Mouse (Mus musculus): ENCODE measurements around the gene Gtf2a1. TPM values are rescaled to one million over a fixed set of nuclear protein-coding genes. Genes with fewer than 3 reads are reported as not detected.
"Not testable (repeated sequence)": the region's sequence is repeated elsewhere in the genome, so short reads cannot be mapped to it uniquely, and the experiment has no call there.

Gene Gtf2a1
- total RNA-seq (2014; fragmentation: Nextera tagmentation) (25.7 and 31.3 TPM in 2 replicates), total RNA-seq (2017) (33.8 and 36.1 TPM in 2 replicates)

- peak; percentile 81 for ATAC-seq (replicated peaks; ENCODE audit: low FRiP score, low TSS enrichment, poor library complexity, severe bottlenecking)
These were observed at the start of gene Gtf2a1 for GRCm38 (mm10) chr12:91589847-91590690. Gene Gtf2a1, minus strand, starts transcription at chr12:91590487.

GRCm38 (mm10) chr12:91638351-91638750 lies 48.1 kb upstream of the Gtf2a1 start:
- no peak for ATAC-seq (replicated peaks; ENCODE audit: low FRiP score, low TSS enrichment, poor library complexity, severe bottlenecking)

GRCm38 (mm10) chr12:91637136-91637909 lies 47.0 kb upstream of the Gtf2a1 start:
- ATAC-seq (replicated peaks; ENCODE audit: low FRiP score, low TSS enrichment, poor library complexity, severe bottlenecking): no peak

- no peak for ATAC-seq (replicated peaks; ENCODE audit: low FRiP score, low TSS enrichment, poor library complexity, severe bottlenecking)
These were observed 36.2 kb upstream of the Gtf2a1 start for GRCm38 (mm10) chr12:91626482-91626881.

- 0 out of 2 replicates have a peak, but pooled peaks have one; percentile 55 for ATAC-seq (replicated peaks; ENCODE audit: low FRiP score, low TSS enrichment, poor library complexity, severe bottlenecking)
These were observed 34.7 kb upstream of the Gtf2a1 start for GRCm38 (mm10) chr12:91625013-91625412.

- ATAC-seq (replicated peaks; ENCODE audit: low FRiP score, low TSS enrichment, poor library complexity, severe bottlenecking): no peak
These were observed 19.1 kb upstream of the Gtf2a1 start for GRCm38 (mm10) chr12:91609425-91609824.

- no peak for ATAC-seq (replicated peaks; ENCODE audit: low FRiP score, low TSS enrichment, poor library complexity, severe bottlenecking)
These were observed 17.4 kb upstream of the Gtf2a1 start for GRCm38 (mm10) chr12:91607678-91608077.

- no peak for ATAC-seq (replicated peaks; ENCODE audit: low FRiP score, low TSS enrichment, poor library complexity, severe bottlenecking)
These were observed 16.4 kb upstream of the Gtf2a1 start for GRCm38 (mm10) chr12:91606651-91607050.

GRCm38 (mm10) chr12:91604600-91604999 lies 14.3 kb upstream of the Gtf2a1 start:
- ATAC-seq (replicated peaks; ENCODE audit: low FRiP score, low TSS enrichment, poor library complexity, severe bottlenecking): no peak

GRCm38 (mm10) chr12:91592128-91592527 lies 1.8 kb upstream of the Gtf2a1 start:
- ATAC-seq (replicated peaks; ENCODE audit: low FRiP score, low TSS enrichment, poor library complexity, severe bottlenecking): no peak

GRCm38 (mm10) chr12:91591191-91591590 lies 904 bp upstream of the Gtf2a1 start:
- ATAC-seq (replicated peaks; ENCODE audit: low FRiP score, low TSS enrichment, poor library complexity, severe bottlenecking): no peak

GRCm38 (mm10) chr12:91590716-91591115 lies 429 bp upstream of the Gtf2a1 start:
- no peak for ATAC-seq (replicated peaks; ENCODE audit: low FRiP score, low TSS enrichment, poor library complexity, severe bottlenecking)

- ATAC-seq (replicated peaks; ENCODE audit: low FRiP score, low TSS enrichment, poor library complexity, severe bottlenecking): no peak
These were observed 793 bp downstream of the Gtf2a1 start for GRCm38 (mm10) chr12:91589542-91589846.

- ATAC-seq (replicated peaks; ENCODE audit: low FRiP score, low TSS enrichment, poor library complexity, severe bottlenecking): no peak
These were observed 1.4 kb downstream of the Gtf2a1 start for GRCm38 (mm10) chr12:91588670-91589541.

GRCm38 (mm10) chr12:91588176-91588669 lies 2.1 kb downstream of the Gtf2a1 start:
- ATAC-seq (replicated peaks; ENCODE audit: low FRiP score, low TSS enrichment, poor library complexity, severe bottlenecking): peak; percentile 75

- ATAC-seq (replicated peaks; ENCODE audit: low FRiP score, low TSS enrichment, poor library complexity, severe bottlenecking): no peak
These were observed 2.7 kb downstream of the Gtf2a1 start for GRCm38 (mm10) chr12:91587491-91588033.

- ATAC-seq (replicated peaks; ENCODE audit: low FRiP score, low TSS enrichment, poor library complexity, severe bottlenecking): no peak
These were observed 3.2 kb downstream of the Gtf2a1 start for GRCm38 (mm10) chr12:91587077-91587476.

- not testable (repeated sequence) for ATAC-seq (replicated peaks; ENCODE audit: low FRiP score, low TSS enrichment, poor library complexity, severe bottlenecking)
These were observed 4.5 kb downstream of the Gtf2a1 start for GRCm38 (mm10) chr12:91585815-91586214.

- ATAC-seq (replicated peaks; ENCODE audit: low FRiP score, low TSS enrichment, poor library complexity, severe bottlenecking): no peak
These were observed 5.1 kb downstream of the Gtf2a1 start for GRCm38 (mm10) chr12:91585206-91585605.
